Mouse (Mus musculus) kidney, postnatal 0 days (tissue): ENCODE measurements around the gene Try4. TPM values are rescaled to one million over a fixed set of nuclear protein-coding genes. Genes with fewer than 3 reads are reported as not detected.
A peak's percentile ranks its signal among the peaks of the same experiment; 100 is the strongest.
"Not testable (repeated sequence)": the region's sequence is repeated elsewhere in the genome, so short reads cannot be mapped to it uniquely, and the experiment has no call there.

Experiments
- ATAC-seq: fragments of 200-750 bp; cut with Nextera tagmentation; replicated peaks from 2 replicates; pipeline ENCODE4 v1.8.0; 2017; ENCODE audit warnings: low read depth, moderate number of reproducible peaks, moderate TSS enrichment, moderate library complexity; ENCODE audit not compliant: low FRiP score
- DNase-seq: peaks from one replicate; pipeline ENCODE4 v3.0.0-alpha.2; 2016; ENCODE audit warnings: low spot score
- H3K27ac ChIP-seq: fragments of 300-500 bp; sonication (generic); 2 replicates; pipeline ENCODE4 v1.5.1; 2014; ENCODE audit warnings: mild to moderate bottlenecking
- H3K27me3 ChIP-seq: fragments of 300-500 bp; sonication (generic); 2 replicates; pipeline ENCODE4 v1.6.1; 2014; ENCODE audit warnings: low read length, mixed read lengths; ENCODE audit not compliant: insufficient read depth
- H3K36me3 ChIP-seq: fragments of 300-500 bp; sonication (generic); 2 replicates; pipeline ENCODE4 v1.6.1; 2014; ENCODE audit warnings: low read length, mixed read lengths; ENCODE audit not compliant: insufficient read depth
- H3K4me1 ChIP-seq: fragments of 300-500 bp; sonication (generic); replicated peaks from 2 replicates; pipeline ENCODE4 v1.6.1; 2014; ENCODE audit warnings: antibody characterized with exemption, low read length, mixed read lengths; ENCODE audit not compliant: insufficient read depth
- H3K4me2 ChIP-seq: fragments of 300-500 bp; sonication (generic); 2 replicates; pipeline ENCODE4 v1.6.1; 2014; ENCODE audit warnings: mild to moderate bottlenecking, low read length, moderate library complexity, mixed read lengths
- H3K4me3 ChIP-seq: fragments of 300-500 bp; sonication (generic); replicated peaks from 2 replicates; pipeline ENCODE4 v1.5.1; 2014; ENCODE audit warnings: low read depth, low read length
- H3K9ac ChIP-seq: fragments of 300-500 bp; sonication (generic); 2 replicates; pipeline ENCODE4 v1.6.1; 2014; ENCODE audit warnings: low read depth, low read length
- H3K9me3 ChIP-seq: fragments of 300-500 bp; sonication (generic); replicated peaks from 2 replicates; pipeline ENCODE4 v1.6.1; 2016; ENCODE audit warnings: low read length, inconsistent platforms, mixed read lengths
- CTCF ChIP-seq: IDR thresholded peaks from 2 replicates; pipeline ENCODE4 v1.5.1; 2016; ENCODE audit warnings: antibody characterized with exemption, low read depth, mild to moderate bottlenecking, moderate library complexity
- WGBS: fragments of 180-500 bp; shearing (Covaris S2); extraction: QIAGEN DNeasy Blood & Tissue Kit; methylation state at CpG from one replicate; pipeline ENCODE4 v1.1.7; 2014; 5-methylcytosine and 5-hydroxymethylcytosine counted together
- polyA plus RNA-seq: library from polyadenylated mRNA; unstranded; fragments of >200 nt; fragmentation: Nextera tagmentation; extraction: Ambion mirVana; gene quantifications from 2 replicates; pipeline ENCODE4 v1.2.1, GENCODE M21; 2015

Try4 gene
- polyA plus RNA-seq: not detected in 2 replicates

GRCm38 (mm10) chr6:41301969-41302368 is at the start of gene Try4:
Try4 (plus strand) TSS chr6:41302269.
- Histone ChIP-seq H3K9ac (no peak within 1 kb of the TSS), H3K36me3 (no peaks in the 10 kb centered on the region), H3K27ac (no peak within 1 kb of the TSS), H3K4me1 (no peaks in the 10 kb centered on the region), H3K9me3 (no peaks in the 10 kb centered on the region), H3K4me3 (no peak within 1 kb of the TSS), H3K27me3 (no peaks in the 10 kb centered on the region), H3K4me2 (no peak within 1 kb of the TSS)
- no peak for TF ChIP-seq CTCF
- 96% methylated on average over 1 of the region's 1 CpGs for WGBS
- no peak for DNase-seq
- ATAC-seq: no peak

GRCm38 (mm10) chr6:41253314-41253713 is 48.8 kb upstream of the Try4 start:
- not testable (repeated sequence) for H3K27me3 ChIP-seq, H3K36me3 ChIP-seq, ATAC-seq, DNase-seq, H3K4me2 ChIP-seq, H3K27ac ChIP-seq, H3K9me3 ChIP-seq, H3K4me3 ChIP-seq, H3K4me1 ChIP-seq, H3K9ac ChIP-seq
- WGBS: 91% methylated on average over 9 of the region's 9 CpGs

- 86% methylated on average over 2 of the region's 2 CpGs for WGBS
- H3K4me2 ChIP-seq: no peak overlapping the region
- DNase-seq: no peak
Measured at GRCm38 (mm10) chr6:41256424-41256823, 45.6 kb upstream of the Try4 start.

DNA sequence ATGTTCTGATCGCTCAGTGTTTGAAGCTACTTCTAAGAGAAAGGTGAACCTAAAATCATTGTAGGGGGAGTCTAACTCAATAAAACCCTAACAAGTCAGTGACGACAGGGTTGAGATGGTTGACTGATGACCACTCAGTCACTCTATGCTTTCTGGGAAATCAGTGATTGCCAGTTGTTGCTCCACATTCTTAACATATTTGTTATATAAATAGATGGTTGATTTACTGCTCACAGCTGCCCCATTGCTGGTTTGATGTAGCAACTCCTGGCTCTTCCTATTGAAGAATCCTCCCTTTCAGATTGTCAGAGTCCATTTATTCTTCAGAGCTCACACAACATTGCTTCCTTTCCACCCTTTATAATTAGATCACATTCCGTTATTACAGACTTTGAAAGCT is 44.6 kb upstream of the Try4 start:
- no peak for DNase-seq
- no peak for TF ChIP-seq CTCF
- Histone ChIP-seq H3K27ac (no peak overlapping the region), H3K9ac (no peak overlapping the region), H3K4me1 (no peaks in the 10 kb centered on the region), H3K36me3 (no peaks in the 10 kb centered on the region), H3K27me3 (no peaks in the 10 kb centered on the region), H3K4me2 (no peak overlapping the region), H3K4me3 (no peak overlapping the region), H3K9me3 (no peaks in the 10 kb centered on the region)
- no peak for ATAC-seq
- WGBS: 67% methylated on average over 3 of the region's 3 CpGs

More at GRCm38 (mm10) chr6:41256424-41256823, 45.6 kb upstream of the Try4 start:
- H3K9me3 ChIP-seq: no peaks in the 10 kb centered on the region
- H3K36me3 ChIP-seq: no peaks in the 10 kb centered on the region
- no peak for TF ChIP-seq CTCF
- no peaks in the 10 kb centered on the region for H3K27me3 ChIP-seq
- no peaks in the 10 kb centered on the region for H3K4me1 ChIP-seq
- ATAC-seq: no peak
- no peak overlapping the region for H3K9ac ChIP-seq
- H3K4me3 ChIP-seq: no peak overlapping the region
- H3K27ac ChIP-seq: no peak overlapping the region

DNA sequence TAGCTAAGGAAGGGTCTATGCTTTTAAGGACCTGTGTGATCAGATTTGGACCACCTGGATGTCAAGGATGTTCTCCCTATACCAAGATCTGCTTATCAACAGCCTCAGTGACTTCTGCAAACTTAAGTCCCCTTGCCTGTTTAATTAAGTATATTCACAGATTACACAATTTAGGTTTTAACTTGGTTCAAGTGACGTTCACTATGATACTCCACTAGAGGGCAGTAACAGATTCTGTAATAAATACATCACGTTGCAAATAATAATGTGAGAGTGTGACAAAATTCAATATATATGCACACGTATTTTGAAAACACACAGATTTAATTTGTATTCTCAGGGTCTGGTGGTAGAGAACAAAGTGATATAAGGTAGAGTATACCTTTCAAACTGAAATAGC is 39.3 kb upstream of the Try4 start:
- Histone ChIP-seq H3K4me3 (no peak overlapping the region), H3K27ac (no peak overlapping the region), H3K9me3 (no peaks in the 10 kb centered on the region), H3K9ac (no peak overlapping the region), H3K36me3 (no peaks in the 10 kb centered on the region), H3K4me1 (no peaks in the 10 kb centered on the region), H3K4me2 (no peak overlapping the region), H3K27me3 (no peaks in the 10 kb centered on the region)
- WGBS: 46% methylated on average over 3 of the region's 3 CpGs
- ATAC-seq (no peak), DNase-seq (peak; percentile 12)
- TF ChIP-seq CTCF: peak; percentile 54

GRCm38 (mm10) chr6:41266140-41266539 is 35.9 kb upstream of the Try4 start:
- WGBS: 85% methylated on average over 6 of the region's 6 CpGs
- no peak for TF ChIP-seq CTCF
- Histone ChIP-seq H3K36me3 (no peaks in the 10 kb centered on the region), H3K27me3 (no peaks in the 10 kb centered on the region), H3K9me3 (no peaks in the 10 kb centered on the region), H3K9ac (no peak overlapping the region), H3K27ac (no peak overlapping the region), H3K4me1 (no peaks in the 10 kb centered on the region), H3K4me2 (no peak overlapping the region), H3K4me3 (no peak overlapping the region)
- no peak for DNase-seq
- no peak for ATAC-seq

DNA sequence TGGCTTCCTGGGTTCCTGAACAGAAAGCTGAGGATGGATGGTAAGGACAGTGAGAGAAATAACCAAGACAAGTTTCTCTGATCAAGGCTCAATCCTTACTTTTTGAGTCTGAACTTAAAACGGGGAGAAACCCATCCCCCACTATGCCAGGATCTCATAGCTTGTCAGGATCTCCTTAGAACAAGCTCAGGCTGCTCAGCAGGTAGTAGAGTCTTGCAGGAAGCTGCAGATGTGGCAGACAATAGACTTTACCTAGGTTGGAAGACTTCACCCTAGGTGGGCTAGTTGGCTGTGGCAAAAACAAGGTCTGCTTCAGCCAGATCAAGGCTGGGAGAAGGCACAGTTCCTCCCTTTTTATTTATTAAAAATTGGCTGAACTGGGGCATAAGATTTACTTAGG is 3.8 kb upstream of the Try4 start:
- TF ChIP-seq CTCF: no peak

DNA sequence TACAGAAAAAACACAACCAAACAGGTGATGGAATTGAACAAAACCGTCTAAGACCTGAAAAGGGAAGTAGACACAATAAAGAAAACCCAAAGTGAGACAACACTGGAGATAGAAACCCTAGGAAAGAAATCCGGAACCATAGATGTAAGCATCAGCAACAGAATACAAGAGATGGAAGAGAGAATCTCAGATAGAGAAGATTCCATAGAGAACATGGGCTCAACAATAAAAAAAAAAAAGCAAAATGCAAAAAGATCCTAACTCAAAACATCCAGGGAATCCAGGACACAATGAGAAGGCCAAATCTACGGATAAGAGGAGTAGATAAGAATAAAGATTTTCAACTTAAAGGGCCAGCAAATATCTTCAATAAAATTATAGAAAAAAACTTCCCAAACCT is 14.7 kb downstream of the Try4 start, which contains the start of gene Try5:
TSS of gene Try5 (minus strand) at position 101 of the 400 bp plus-strand sequence.
- H3K4me2 ChIP-seq, H3K4me1 ChIP-seq, H3K36me3 ChIP-seq, H3K9ac ChIP-seq, H3K4me3 ChIP-seq, H3K27ac ChIP-seq, DNase-seq, H3K9me3 ChIP-seq, H3K27me3 ChIP-seq, ATAC-seq: not testable (repeated sequence)
- WGBS: 72% methylated on average over 3 of the region's 3 CpGs

More for the DNA sequence above, 3.8 kb upstream of the Try4 start:
- H3K27me3 ChIP-seq: no peaks in the 10 kb centered on the region
- DNase-seq (no peak), ATAC-seq (no peak)
- WGBS: 32% methylated on average over 1 of the region's 1 CpGs
- H3K36me3 ChIP-seq: no peaks in the 10 kb centered on the region
- H3K27ac ChIP-seq: no peak overlapping the region
- H3K4me2 ChIP-seq: no peak overlapping the region
- no peaks in the 10 kb centered on the region for H3K9me3 ChIP-seq
- H3K4me3 ChIP-seq: no peak overlapping the region
- no peaks in the 10 kb centered on the region for H3K4me1 ChIP-seq
- H3K9ac ChIP-seq: no peak overlapping the region
